Mouse (Mus musculus): ENCODE measurements at regions not wholly inside any gene's neighbourhood (a gene's known extent, or its start where the extent isn't known, plus 50 kb on each side); places are given as distances from the start of the nearest gene placed in this dataset.

DNA sequence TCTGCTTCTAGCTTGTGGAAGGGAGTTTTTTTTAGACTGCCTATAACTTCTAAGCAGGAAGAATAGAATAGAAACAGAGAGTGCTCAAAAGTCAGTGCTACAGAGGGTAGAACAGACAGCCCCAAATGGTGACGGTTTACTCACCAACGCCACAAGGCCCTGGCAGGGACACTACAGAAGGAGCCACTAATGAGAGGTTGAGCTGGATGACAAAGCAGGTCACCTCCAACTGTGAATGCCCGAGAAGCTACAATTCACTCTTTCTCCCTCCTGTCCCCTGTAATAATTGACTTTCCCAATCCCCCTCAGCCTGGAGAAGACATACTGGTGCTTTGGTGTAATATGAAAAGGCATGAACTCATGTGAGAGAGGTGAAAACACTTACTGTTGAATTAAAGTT lies 106.5 kb upstream of the Arl4c start:
- ATAC-seq (replicated peaks; ENCODE audit: poor library complexity): no peak

DNA sequence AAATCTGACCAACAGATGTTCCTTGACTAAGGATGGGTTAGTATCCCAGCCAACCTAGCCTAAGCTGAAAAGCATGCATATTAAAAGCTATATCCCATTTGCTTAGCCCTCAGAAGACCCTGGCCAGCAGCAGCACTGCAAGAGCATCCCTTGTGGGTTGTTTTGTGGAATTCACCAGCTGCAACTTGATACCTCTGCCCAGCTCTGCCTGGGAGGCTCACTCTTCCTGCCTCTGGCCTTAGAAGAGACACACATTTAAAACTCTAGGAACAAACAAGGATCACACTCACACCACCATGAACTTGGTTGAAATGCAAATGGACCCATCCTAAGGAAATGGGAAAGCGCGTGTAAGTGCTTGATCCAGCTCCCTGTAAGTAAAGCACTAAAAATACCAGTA lies 107.7 kb upstream of the Arl4c start:
- ATAC-seq (replicated peaks; ENCODE audit: poor library complexity): no peak

DNA sequence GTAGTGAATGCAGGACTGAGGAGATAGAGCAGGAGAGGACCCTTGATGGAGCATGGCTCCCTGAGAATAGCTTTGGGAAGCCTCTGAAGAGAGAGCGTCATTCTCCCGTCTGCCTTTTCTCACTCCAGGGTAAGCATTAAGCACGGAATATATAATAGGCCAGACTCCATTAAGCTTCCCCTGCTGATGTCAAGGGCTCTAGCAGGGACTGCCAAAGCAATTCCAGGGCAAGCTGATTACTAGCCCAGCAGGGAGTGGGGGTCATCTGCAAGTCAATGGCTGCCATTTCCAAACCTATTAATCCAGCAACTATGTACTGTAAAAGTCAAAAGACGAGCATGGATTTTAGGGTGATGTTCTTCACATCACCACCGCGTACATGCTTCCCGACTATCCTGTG lies 111.2 kb upstream of the Arl4c start:
- no peak for ATAC-seq (replicated peaks; ENCODE audit: poor library complexity)

DNA sequence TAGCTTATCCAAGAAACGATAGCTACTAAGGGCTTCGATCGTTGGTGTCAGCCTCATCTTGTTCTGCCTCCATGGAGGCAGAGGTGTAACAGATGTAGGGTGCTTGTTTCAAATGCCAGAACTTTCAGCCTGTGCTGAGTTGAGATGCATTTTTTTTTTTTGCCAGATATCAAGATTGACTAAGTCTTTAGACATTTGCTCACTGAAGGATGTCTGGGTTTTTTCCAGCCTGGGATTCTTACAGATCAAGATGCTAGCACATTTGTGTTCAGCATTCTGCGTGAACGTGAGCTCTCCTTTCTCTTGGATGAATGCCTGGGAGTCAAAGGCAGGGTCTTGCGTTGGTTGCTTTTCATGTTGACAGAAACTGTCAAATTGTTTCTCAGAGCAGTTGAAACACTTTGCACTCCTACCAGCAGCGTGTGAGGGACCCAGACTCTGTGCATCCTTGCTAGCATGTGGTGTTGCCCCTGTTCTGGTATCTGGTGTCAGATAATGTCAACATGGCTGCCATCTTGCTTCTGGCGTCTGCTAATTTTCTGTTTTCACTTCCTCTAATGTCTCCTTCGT lies 114.4 kb upstream of the Arl4c start:
- ATAC-seq (replicated peaks; ENCODE audit: poor library complexity): no peak

DNA sequence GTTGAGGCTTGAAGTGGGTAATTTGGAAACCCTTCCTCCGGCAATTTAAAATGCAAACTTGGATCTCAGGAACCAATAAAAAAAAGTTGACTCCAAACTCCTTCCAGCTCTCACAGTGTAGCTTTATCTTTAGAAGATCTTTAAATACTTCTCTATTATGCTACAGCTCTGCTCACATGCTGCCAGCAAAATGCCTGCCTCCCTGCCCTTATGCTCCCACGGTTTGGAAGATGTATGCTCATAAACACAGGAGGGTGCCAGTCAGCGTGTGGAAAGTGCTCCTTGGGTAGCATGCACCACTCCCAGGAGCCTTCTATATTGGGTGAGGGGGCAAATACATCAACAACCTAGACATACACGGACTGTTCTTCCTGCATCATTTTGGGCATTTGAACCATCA lies 123.2 kb upstream of the Arl4c start:
- ATAC-seq (replicated peaks; ENCODE audit: poor library complexity): no peak

DNA sequence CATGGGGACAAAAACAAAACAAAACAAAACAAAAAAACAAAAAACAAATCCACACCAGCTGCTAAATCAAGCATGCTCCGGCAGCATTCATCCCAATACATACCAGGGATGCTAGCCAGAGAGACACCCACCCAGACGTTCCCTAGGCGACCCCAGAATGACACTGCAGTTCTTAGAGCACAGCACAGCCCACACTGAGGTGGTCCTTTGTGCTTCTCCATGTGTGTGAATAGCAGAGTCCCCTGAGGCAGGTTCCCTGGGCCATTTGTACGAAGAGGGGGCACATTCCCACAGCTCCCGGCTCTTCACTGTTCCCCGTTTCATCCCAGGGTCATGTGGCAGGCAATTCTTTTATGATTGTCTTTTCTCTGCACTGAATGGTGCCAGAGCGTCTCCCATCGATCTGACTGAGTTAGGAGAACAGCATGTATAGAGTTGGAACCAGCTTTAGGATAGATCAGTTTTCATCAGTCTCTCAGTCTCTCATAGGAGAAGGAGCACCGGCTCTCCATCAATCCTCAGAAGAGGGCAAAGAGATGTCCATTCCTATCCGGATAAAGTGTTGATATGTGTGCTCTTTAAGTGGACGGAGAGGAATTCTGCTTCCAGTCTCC lies 136.7 kb upstream of the Arl4c start:
- ATAC-seq (replicated peaks; ENCODE audit: poor library complexity): no peak

DNA sequence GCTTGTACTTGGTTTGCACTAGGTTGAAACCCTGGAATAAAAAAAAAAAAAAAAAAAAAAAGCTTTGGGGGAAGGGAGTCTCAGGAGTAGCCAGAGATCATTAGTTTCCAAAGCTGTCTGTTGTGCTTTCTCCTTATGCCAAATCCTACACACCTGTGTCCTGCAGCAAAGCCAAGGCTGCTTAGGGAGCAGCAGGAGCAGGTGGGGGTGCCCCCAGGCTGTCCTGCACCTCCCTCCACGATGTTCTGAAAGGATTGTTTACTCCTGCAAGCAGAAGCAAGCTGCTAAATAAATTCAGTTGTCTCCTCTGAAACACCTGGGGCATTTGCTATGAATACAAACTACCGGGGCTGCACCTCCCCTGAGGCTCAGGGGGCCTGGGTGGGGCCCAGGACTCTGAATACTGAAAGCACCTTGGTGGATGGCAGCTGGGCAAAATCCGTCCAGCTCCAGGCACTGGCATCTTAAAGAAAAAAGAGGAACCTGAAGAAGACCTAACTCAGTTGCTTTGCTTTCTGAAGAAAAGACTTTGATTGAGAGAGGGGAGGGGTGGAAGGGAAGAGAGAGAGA lies 137.5 kb upstream of the Arl4c start:
- no peak for ATAC-seq (replicated peaks; ENCODE audit: poor library complexity)

DNA sequence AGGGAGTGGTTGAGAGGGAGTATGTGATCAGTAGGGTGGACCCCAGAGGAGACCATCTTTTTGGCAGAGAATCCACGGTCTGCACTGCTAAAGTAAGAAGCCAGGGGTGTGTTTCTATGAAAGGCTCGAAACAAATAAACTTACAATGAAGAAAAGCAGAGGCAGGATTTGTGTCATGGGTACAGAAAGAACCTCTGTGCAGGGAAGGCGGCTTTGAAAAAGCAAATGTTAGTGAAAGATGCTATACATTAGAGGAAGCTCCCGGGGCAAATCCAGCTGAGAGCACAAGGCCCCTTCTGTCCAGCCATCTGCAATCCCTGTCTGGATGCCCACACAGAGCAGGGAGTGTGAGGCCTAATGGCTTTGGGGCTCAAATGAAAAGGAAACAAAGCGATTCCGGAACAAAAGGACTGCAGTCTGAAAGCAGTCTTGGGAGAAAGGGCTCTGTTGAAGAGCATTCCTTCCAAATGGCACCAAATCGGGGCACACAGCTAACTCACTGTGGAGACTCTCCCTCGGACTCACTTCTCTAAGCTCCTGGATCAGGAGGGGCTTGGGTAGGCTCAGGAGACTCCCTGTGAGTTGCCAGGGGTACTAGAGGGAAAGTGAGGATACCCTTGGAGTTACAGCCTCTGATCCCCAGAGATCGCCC lies 138.1 kb upstream of the Arl4c start:
- ATAC-seq (replicated peaks; ENCODE audit: poor library complexity): no peak

DNA sequence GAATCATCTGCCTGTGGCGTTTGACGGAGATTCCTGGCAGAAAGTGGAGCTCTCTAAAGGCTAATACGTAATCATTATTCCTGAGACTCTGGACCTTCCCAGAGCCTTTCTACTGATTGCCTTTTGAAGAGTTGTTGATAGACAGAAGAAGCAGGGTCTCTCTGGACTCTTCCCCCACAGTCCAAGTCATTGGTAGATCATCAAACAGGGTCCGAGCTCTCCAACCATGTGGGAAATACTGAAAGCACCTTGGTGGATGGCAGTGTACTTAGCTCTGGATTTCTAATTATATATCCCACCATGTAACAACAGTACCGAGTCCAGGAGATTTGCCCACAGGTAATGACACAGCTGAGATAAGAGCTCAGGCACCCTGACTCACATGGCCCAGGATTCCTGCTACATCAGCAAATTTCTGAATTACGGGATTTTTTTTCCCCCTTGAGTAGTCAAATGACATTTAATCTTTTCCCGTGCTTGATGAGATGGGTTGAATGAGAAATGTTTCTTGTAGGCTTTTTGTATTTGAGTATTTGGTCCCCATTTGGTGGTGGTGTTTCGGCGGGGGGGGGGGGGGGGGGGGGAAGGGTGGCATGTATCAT lies 139.1 kb upstream of the Arl4c start:
- no peak for ATAC-seq (replicated peaks; ENCODE audit: poor library complexity)

DNA sequence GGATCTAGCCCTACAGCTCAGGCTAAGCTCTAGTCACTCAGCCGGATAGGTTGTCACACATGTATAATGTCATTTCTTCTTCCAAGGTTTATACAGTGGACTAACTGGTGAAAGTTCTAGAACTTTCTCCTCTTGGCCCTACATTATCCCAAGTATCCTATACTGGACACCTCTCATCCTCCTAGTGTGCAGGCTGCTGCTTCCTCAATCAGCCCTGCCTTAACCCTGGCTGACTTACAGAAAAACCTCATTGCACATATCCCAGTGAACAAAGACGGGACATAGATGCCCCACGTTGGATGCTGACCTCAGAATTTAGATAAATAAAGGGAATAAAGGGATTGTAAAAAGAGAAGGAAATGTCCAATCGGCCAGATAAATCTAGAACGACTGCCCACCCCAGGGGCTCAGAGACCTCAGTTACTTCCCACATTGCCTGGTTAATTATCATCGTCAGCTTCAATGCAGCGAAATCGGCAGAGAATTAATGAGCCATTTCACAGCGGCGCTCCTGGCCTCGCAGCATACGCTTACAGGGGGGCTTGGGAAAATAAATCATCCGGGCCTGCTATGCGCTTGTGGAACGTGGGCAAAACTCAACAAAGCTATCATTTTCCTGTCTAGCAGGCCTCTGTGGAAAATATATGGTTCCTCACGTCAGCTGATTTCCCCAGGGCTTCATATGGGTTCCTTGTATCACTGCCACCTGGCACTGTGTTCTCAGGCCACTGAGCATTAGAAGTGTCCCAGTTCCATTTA lies 145.5 kb upstream of the Arl4c start:
- ATAC-seq (replicated peaks; ENCODE audit: poor library complexity): no peak

DNA sequence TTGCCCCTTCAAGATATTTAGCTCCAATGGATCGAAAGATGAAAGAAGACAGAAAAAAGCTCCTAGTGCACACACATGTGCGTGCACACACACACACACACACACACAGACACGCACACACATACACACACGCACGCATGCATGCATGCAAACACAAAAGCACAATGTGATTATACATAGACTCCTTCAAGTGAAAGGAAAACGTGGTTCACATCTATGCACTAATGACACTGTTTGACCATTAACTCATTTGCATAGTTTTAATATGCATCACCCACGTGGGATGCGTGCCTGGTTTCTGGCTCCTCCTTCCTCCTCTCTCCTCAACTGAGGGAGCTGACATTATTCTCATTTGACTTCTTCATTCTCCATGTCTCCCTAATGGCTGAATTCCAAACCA lies 146.2 kb upstream of the Arl4c start:
- ATAC-seq (replicated peaks; ENCODE audit: poor library complexity): no peak

DNA sequence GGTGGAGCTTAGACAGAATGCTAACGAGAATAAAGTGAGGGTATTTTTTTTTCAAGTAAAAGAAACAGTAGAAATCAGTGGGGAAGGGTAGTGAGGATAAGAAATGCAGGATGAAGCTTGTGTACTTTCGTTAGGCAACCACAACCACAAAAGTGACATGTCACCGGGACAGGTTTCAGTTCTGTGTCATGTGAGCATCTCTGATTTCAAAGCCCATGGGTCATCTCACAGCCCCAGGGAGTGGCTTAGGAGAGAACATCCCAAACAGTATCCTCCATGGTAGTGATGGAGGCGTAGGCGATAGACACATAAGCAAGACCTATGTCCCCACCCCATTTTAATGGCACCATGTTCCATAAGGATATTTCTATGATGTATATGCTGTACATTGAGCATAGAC lies 147.4 kb upstream of the Arl4c start:
- no peak for ATAC-seq (replicated peaks; ENCODE audit: poor library complexity)

DNA sequence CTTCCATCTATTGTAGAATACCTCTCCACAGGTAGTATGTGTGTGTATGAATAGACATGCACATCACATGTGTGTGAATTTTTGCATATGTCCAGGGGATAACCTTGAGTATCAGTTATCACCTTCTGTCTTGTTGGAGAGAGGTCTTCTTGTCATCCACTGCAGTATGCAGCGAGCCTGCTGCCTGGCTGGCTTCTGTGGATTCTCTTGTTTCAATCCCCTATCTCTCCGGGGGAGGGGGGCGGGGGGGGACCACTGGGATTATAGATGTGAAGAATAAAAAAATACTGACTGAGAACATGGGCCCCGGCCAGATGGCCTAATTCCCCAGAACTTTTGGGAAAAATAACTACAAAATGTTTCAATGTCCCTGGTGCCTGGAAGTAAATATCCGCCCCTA lies 149.9 kb upstream of the Arl4c start:
- ATAC-seq (replicated peaks; ENCODE audit: poor library complexity): no peak

DNA sequence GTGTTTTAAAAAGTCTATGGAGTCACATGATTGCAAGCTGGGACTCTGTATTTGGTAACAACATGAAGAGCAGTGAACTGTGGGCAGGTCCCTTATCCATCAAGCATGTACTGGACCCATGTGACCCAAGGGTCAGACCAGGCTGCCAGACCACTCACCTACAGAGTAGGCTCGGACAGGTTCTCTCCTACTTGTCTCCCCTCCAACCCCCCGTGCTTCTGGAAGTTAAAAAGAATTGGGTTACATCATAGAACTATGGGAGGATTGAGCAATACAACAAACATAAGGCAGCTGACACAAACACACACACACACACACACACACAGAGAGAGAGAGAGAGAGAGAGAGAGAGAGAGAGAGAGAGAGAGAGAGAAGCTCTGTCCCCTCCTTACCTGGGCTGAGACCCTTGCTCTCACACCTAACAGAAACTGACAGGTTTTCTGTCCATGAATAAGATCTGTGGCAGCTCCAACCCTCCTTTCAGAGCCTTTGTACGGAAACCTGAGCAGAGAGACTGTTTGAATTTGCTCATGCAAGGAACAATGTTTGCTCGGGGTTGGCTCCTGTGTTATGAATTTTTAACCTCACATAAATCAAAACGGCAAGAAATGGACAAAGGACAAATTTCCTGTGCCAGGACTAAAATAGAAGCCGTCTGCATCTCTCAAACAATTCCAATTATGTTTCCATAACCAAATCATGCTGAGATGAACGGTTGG lies 159.0 kb upstream of the Arl4c start:
- ATAC-seq (replicated peaks; ENCODE audit: poor library complexity): no peak

DNA sequence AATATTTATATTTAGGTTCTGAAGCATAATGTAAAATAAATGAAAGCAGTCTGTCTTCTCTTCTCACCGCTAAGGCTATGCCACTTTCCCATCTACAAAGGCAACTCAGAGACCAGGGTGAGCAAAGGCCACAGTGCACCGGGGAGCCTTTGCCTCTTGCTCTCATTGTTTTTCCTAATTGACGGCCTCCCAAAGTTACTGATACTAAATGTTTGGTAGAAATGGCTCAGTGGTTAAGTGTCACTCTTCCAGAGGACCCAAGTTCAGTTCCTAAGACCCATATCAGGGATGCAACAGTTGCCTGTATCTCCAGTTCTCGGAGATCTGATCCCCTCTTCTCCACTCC lies 159.5 kb upstream of the Arl4c start:
- no peak for ATAC-seq (replicated peaks; ENCODE audit: poor library complexity)

DNA sequence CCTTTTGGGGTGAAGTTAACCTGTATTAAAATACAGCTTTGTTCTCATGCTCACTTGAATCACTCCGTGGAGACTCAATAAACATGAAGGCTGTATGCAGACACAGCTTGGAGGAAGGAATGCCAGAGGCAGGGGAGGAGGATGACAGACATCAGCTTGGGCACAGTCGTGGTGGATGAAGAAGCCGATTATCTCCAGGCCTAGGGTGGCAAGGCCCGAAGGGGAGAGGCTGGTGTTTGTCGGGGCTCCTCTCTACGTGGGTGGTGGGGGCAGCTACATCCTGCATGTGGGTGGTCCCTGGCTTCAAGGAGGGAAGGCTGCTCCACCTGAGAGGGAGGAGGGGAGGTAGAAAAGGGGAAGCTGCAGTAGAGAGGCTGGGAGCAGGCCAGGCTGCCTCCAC lies 163.4 kb upstream of the Arl4c start:
- no peak for ATAC-seq (replicated peaks; ENCODE audit: poor library complexity)

DNA sequence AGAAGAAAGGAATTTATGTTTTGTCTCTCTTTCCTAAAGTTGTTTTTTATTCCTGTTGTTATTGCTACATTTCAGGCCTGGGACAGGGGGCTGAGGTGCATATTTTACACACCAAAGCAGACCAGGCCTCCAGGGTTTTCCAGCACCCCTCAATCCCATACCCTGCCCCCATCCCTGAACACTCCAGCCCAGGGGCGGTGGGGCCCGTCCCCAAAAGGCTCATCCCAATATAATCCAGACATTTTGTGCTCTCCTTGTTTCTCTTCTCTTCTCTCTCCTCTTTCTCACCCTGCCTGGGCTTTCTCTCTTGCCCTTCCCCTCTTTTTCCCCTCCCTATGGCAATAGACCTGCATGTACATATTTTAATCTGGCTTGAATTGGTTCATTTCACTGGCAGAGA lies 164.6 kb upstream of the Arl4c start:
- ATAC-seq (replicated peaks; ENCODE audit: poor library complexity): no peak

DNA sequence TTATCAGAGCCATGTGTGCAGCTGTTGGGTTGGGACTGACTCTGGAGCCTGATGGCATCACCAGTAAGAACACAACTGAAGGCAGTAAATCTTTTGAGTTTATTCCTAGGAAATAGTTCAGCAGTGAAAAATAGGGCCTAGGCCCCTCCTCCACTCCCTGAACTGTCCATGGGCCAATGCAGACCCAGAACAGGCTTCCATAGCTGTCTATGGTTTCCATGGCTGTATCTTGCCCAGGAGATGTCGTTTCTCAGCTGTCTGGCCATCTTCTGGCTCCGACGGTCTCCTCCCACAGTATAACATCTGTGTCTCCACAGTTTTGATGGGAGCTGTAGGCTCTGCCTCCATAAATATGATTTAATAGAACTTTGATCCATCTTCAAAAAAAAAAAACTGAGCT lies 165.1 kb upstream of the Arl4c start:
- no peak for ATAC-seq (replicated peaks; ENCODE audit: poor library complexity)

DNA sequence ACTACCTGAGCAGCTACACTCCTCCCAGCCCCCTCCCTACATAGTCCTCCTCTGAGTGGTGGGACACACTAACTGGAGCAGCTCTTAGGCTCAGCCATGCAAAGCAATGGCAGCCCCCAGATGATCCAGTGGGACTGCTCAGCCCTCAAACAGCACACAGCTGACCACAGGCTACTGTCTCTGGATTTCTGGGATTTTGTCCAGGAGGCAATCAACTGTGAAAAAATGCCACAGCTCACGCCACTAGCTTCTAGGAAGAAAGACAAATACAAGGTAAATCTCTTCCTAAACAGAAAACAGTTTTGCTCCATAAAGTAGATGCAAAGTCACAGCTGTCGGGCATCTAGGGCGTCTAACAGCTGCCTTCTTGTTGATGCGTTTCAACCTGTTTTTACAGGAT lies 167.9 kb upstream of the Arl4c start:
- ATAC-seq (replicated peaks; ENCODE audit: poor library complexity): no peak

DNA sequence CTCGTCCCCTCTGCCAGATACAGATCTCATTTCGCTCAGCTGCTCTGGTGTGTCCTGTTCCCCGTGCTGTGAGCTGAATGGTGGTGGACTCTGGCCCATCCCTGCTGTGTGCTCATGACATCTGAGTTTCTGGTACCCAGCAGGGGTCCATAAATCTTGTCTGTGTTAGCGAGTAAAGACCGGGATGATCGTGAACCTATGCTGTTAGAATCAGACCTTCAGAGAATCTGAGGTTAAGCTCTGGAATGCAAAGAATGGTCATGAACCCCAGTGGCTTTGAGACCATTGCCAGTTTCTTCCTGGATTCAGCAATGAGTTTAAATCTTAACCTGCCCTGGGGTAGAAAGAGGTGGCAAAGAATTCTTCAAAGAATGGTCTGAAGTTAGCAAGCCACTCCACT lies 173.3 kb upstream of the Arl4c start:
- ATAC-seq (replicated peaks; ENCODE audit: poor library complexity): no peak

DNA sequence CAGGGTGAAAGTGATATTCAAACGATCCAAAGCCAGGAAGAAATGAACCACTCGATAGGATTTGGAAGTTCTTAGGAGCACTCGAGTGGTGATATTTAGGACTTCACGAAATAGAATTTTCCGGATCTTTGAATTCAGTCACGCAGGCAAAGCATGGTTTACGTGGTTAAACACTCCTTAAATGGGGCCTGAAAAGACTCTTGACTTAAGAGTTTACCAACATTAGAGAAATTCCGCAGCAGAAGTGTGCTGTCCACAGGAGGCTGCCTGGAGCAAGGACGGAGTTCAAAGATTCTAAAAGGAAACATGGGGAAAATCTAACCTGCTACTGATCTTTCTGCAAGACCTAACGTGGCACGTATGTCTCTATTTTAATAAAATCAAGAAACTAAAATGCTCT lies 175.4 kb upstream of the Arl4c start:
- no peak for ATAC-seq (replicated peaks; ENCODE audit: poor library complexity)

All from megakaryocyte progenitor cell, adult 5-6 weeks (primary cell).